Mouse (Mus musculus) cerebellum, adult 9-11 months (tissue): ENCODE measurements around the gene Ablim1.
"Not testable (repeated sequence)": the region's sequence is repeated elsewhere in the genome, so short reads cannot be mapped to it uniquely, and the experiment has no call there.

Experiments used
- DNase-seq: peaks from one replicate; pipeline ENCODE4 v3.0.0; 2022

Ablim1 gene

GRCm38 (mm10) chr19:57140874-57141273 is 173.8 kb downstream of the Ablim1 start:
- no peak for DNase-seq

- DNase-seq, result no peak
Measured at GRCm38 (mm10) chr19:57140071-57140470, 174.6 kb downstream of the Ablim1 start.

GRCm38 (mm10) chr19:57138909-57139617 is 175.7 kb downstream of the Ablim1 start:
- no peak for DNase-seq

GRCm38 (mm10) chr19:57138469-57138868 is 176.2 kb downstream of the Ablim1 start:
- DNase-seq, result no peak

- no peak for DNase-seq
Measured at GRCm38 (mm10) chr19:57138045-57138444, 176.7 kb downstream of the Ablim1 start.

- peak; percentile 71 for DNase-seq
Measured at GRCm38 (mm10) chr19:57136228-57136627, 178.5 kb downstream of the Ablim1 start.

- DNase-seq, result not testable (repeated sequence)
Measured at GRCm38 (mm10) chr19:57135654-57136053, 179.1 kb downstream of the Ablim1 start.

GRCm38 (mm10) chr19:57134654-57135348 is 179.9 kb downstream of the Ablim1 start:
- no peak for DNase-seq

GRCm38 (mm10) chr19:57132916-57133520 is 181.7 kb downstream of the Ablim1 start:
- no peak for DNase-seq

GRCm38 (mm10) chr19:57132281-57132680 is 182.4 kb downstream of the Ablim1 start:
- no peak for DNase-seq

GRCm38 (mm10) chr19:57131366-57131765 is 183.4 kb downstream of the Ablim1 start:
- no peak for DNase-seq

- no peak for DNase-seq
Measured at GRCm38 (mm10) chr19:57130591-57130990, 184.1 kb downstream of the Ablim1 start.

- DNase-seq, result no peak
Measured at GRCm38 (mm10) chr19:57129729-57130128, 185.0 kb downstream of the Ablim1 start.

- no peak for DNase-seq
Measured at GRCm38 (mm10) chr19:57128037-57128436, 186.7 kb downstream of the Ablim1 start.

GRCm38 (mm10) chr19:57127523-57127922 is 187.2 kb downstream of the Ablim1 start:
- no peak for DNase-seq

GRCm38 (mm10) chr19:57126950-57127349 is 187.8 kb downstream of the Ablim1 start:
- no peak for DNase-seq

GRCm38 (mm10) chr19:57124906-57125305 is 189.8 kb downstream of the Ablim1 start:
- no peak for DNase-seq

GRCm38 (mm10) chr19:57124138-57124519 is 190.6 kb downstream of the Ablim1 start:
- DNase-seq, result no peak

- peak; percentile 98 for DNase-seq
Measured at GRCm38 (mm10) chr19:57123503-57124137, 191.1 kb downstream of the Ablim1 start.

- DNase-seq, result peak; percentile 66
Measured at GRCm38 (mm10) chr19:57122261-57122660, 192.5 kb downstream of the Ablim1 start.

- no peak for DNase-seq
Measured at GRCm38 (mm10) chr19:57121036-57121435, 193.7 kb downstream of the Ablim1 start.

- no peak for DNase-seq
Measured at GRCm38 (mm10) chr19:57119661-57120060, 195.1 kb downstream of the Ablim1 start.

- DNase-seq, result peak; percentile 83
Measured at GRCm38 (mm10) chr19:57118785-57119565, 195.7 kb downstream of the Ablim1 start.
